Mouse (Mus musculus): Measurements from ENCODE around the gene Arhgap22. TPM values are rescaled to one million over a fixed set of nuclear protein-coding genes. Genes with fewer than 3 reads are reported as not detected.
A peak's percentile ranks its signal among the peaks of the same experiment; 100 is the strongest.

The Arhgap22 gene
- polyA plus RNA-seq, 1 experiment from 2014 or later = 14.0 TPM

DNA sequence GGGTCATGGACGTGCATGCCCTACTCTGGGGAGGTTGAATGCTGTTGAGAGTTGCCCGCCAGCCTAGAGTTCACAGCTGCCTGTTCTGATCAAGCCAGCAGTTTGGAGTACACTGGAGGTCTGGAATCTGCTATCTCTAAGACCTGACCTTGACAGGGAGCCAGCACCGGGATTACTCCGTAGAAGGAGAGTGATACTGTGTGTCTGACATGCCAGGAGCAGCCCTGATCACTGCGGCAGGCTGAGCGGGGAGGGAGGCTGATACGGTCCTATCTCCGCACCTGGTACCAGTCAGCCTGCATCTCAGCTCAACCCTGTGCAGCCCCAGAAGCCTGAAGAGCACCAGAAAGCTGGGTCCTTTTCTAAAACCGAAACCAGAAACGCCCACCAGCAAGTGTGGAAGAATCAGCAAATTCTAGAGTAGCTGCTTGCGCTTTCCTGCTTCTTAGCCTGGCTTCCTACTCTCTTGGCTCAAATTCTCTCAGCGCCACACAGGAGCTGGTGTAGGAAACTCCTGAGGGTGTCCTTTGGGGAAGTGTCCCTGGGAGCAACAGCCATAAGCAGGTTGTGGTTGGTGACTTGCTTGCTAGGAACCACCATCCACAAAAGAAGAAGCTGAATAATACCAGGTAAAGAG, 91.9 kb downstream of the Arhgap22 start:
- WGBS = 55% methylated on average over 12 of the region's 12 CpGs
- no peak overlapping the region for H3K4me3 ChIP-seq (ENCODE audit: low read depth, low read length)

GRCm38 (mm10) chr14:33310719-33311118, 96.9 kb downstream of the Arhgap22 start:
- Histone ChIP-seq H3K27me3 (replicated peaks; ENCODE audit: control insufficient read depth, insufficient read depth, low read length) (0 out of 2 replicates have a peak, but pooled peaks cover 2% of the 10 kb centered on the region), H3K36me3 (ENCODE audit: control insufficient read depth, insufficient read depth, low read length) (no peaks in the 10 kb centered on the region), H3K4me3 (ENCODE audit: low read depth, low read length) (no peak overlapping the region), H3K4me2 (no peak overlapping the region), H3K4me1 (replicated peaks; ENCODE audit: control insufficient read depth, insufficient read depth, low read length) (no peaks in the 10 kb centered on the region; the same call in 1 of the 2 replicates), H3K9ac (ENCODE audit: low read depth, low read length) (no peak overlapping the region), H3K27ac (ENCODE audit: low read depth, low read length) (no peak overlapping the region), H3K9me3 (ENCODE audit: control insufficient read depth, low read length) (no peaks in the 10 kb centered on the region)
- 48% methylated on average over 4 of the region's 4 CpGs for WGBS
- DNase-seq (ENCODE audit: low spot score) (no peak), ATAC-seq (replicated peaks; ENCODE audit: low FRiP score) (no peak)

More for the DNA sequence above, 91.9 kb downstream of the Arhgap22 start:
- Histone ChIP-seq H3K9me3 (ENCODE audit: control insufficient read depth, low read length) (no peaks in the 10 kb centered on the region), H3K27me3 (replicated peaks; ENCODE audit: control insufficient read depth, insufficient read depth, low read length) (no peaks in the 10 kb centered on the region), H3K4me1 (replicated peaks; ENCODE audit: control insufficient read depth, insufficient read depth, low read length) (0 out of 2 replicates have a peak, but pooled peaks cover 2% of the 10 kb centered on the region), H3K4me2 (no peak overlapping the region), H3K27ac (ENCODE audit: low read depth, low read length) (no peak overlapping the region; the same call in 1 of the 2 replicates), H3K36me3 (ENCODE audit: control insufficient read depth, insufficient read depth, low read length) (no peaks in the 10 kb centered on the region), H3K9ac (ENCODE audit: low read depth, low read length) (no peak overlapping the region)
- ATAC-seq (replicated peaks; ENCODE audit: low FRiP score) (no peak), DNase-seq (ENCODE audit: low spot score) (no peak)

- Histone ChIP-seq H3K9me3 (ENCODE audit: control insufficient read depth, low read length) (no peaks in the 10 kb centered on the region), H3K4me1 (replicated peaks; ENCODE audit: control insufficient read depth, insufficient read depth, low read length) (no peaks in the 10 kb centered on the region; the same call in 1 of the 2 replicates), H3K9ac (ENCODE audit: low read depth, low read length) (no peak overlapping the region), H3K4me2 (no peak overlapping the region), H3K27ac (ENCODE audit: low read depth, low read length) (no peak overlapping the region), H3K4me3 (ENCODE audit: low read depth, low read length) (no peak overlapping the region), H3K27me3 (replicated peaks; ENCODE audit: control insufficient read depth, insufficient read depth, low read length) (peaks cover 2% of the 10 kb centered on the region; the same call in 1 of the 2 replicates), H3K36me3 (ENCODE audit: control insufficient read depth, insufficient read depth, low read length) (no peaks in the 10 kb centered on the region)
- ATAC-seq (replicated peaks; ENCODE audit: low FRiP score) (no peak), DNase-seq (ENCODE audit: low spot score) (no peak)
- WGBS = 61% methylated on average over 4 of the region's 4 CpGs
Measured at GRCm38 (mm10) chr14:33312309-33312708, 98.5 kb downstream of the Arhgap22 start.

GRCm38 (mm10) chr14:33313624-33314023, 99.8 kb downstream of the Arhgap22 start:
- Histone ChIP-seq H3K9me3 (ENCODE audit: control insufficient read depth, low read length) (no peaks in the 10 kb centered on the region), H3K36me3 (ENCODE audit: control insufficient read depth, insufficient read depth, low read length) (no peaks in the 10 kb centered on the region), H3K27me3 (replicated peaks; ENCODE audit: control insufficient read depth, insufficient read depth, low read length) (peaks cover 2% of the 10 kb centered on the region; the same call in 1 of the 2 replicates), H3K4me1 (replicated peaks; ENCODE audit: control insufficient read depth, insufficient read depth, low read length) (no peaks in the 10 kb centered on the region; the same call in 1 of the 2 replicates), H3K9ac (ENCODE audit: low read depth, low read length) (no peak overlapping the region), H3K4me3 (ENCODE audit: low read depth, low read length) (no peak overlapping the region), H3K4me2 (no peak overlapping the region), H3K27ac (ENCODE audit: low read depth, low read length) (no peak overlapping the region)
- DNase-seq (ENCODE audit: low spot score) (no peak), ATAC-seq (replicated peaks; ENCODE audit: low FRiP score) (0 out of 2 replicates have a peak, but pooled peaks have one; percentile 41)
- WGBS = 1% methylated on average over 4 of the region's 4 CpGs

- peaks cover 3% of the 10 kb centered on the region for H3K27me3 ChIP-seq (replicated peaks; ENCODE audit: control insufficient read depth, insufficient read depth, low read length)
- no peak overlapping the region for H3K4me2 ChIP-seq
- H3K9ac ChIP-seq (ENCODE audit: low read depth, low read length) = no peak overlapping the region
- H3K9me3 ChIP-seq (ENCODE audit: control insufficient read depth, low read length) = no peaks in the 10 kb centered on the region
- WGBS = 37% methylated on average over 7 of the region's 7 CpGs
- no peak overlapping the region for H3K4me3 ChIP-seq (ENCODE audit: low read depth, low read length)
- H3K36me3 ChIP-seq (ENCODE audit: control insufficient read depth, insufficient read depth, low read length) = no peaks in the 10 kb centered on the region
- no peaks in the 10 kb centered on the region; the same call in 1 of the 2 replicates for H3K4me1 ChIP-seq (replicated peaks; ENCODE audit: control insufficient read depth, insufficient read depth, low read length)
- DNase-seq (ENCODE audit: low spot score) = no peak
- no peak for ATAC-seq (replicated peaks; ENCODE audit: low FRiP score)
- no peak overlapping the region for H3K27ac ChIP-seq (ENCODE audit: low read depth, low read length)
Measured at GRCm38 (mm10) chr14:33314160-33314559, 100.3 kb downstream of the Arhgap22 start.

GRCm38 (mm10) chr14:33315111-33315510, 101.3 kb downstream of the Arhgap22 start:
- ATAC-seq (replicated peaks; ENCODE audit: low FRiP score) (no peak), DNase-seq (ENCODE audit: low spot score) (no peak)
- Histone ChIP-seq H3K4me3 (ENCODE audit: low read depth, low read length) (no peak overlapping the region), H3K36me3 (ENCODE audit: control insufficient read depth, insufficient read depth, low read length) (no peaks in the 10 kb centered on the region), H3K9ac (ENCODE audit: low read depth, low read length) (no peak overlapping the region), H3K27me3 (replicated peaks; ENCODE audit: control insufficient read depth, insufficient read depth, low read length) (peaks cover 12% of the 10 kb centered on the region), H3K4me1 (replicated peaks; ENCODE audit: control insufficient read depth, insufficient read depth, low read length) (no peaks in the 10 kb centered on the region; the same call in 1 of the 2 replicates), H3K9me3 (ENCODE audit: control insufficient read depth, low read length) (no peaks in the 10 kb centered on the region), H3K27ac (ENCODE audit: low read depth, low read length) (no peak overlapping the region), H3K4me2 (no peak overlapping the region)
- 70% methylated on average over 5 of the region's 5 CpGs for WGBS

GRCm38 (mm10) chr14:33315771-33316170, 101.9 kb downstream of the Arhgap22 start:
- Histone ChIP-seq H3K27ac (ENCODE audit: low read depth, low read length) (no peak overlapping the region), H3K9ac (ENCODE audit: low read depth, low read length) (no peak overlapping the region), H3K27me3 (replicated peaks; ENCODE audit: control insufficient read depth, insufficient read depth, low read length) (peaks cover 19% of the 10 kb centered on the region), H3K4me3 (ENCODE audit: low read depth, low read length) (no peak overlapping the region), H3K9me3 (ENCODE audit: control insufficient read depth, low read length) (no peaks in the 10 kb centered on the region), H3K4me2 (no peak overlapping the region), H3K36me3 (ENCODE audit: control insufficient read depth, insufficient read depth, low read length) (no peaks in the 10 kb centered on the region), H3K4me1 (replicated peaks; ENCODE audit: control insufficient read depth, insufficient read depth, low read length) (no peaks in the 10 kb centered on the region; the same call in 1 of the 2 replicates)
- DNase-seq (ENCODE audit: low spot score) (no peak), ATAC-seq (replicated peaks; ENCODE audit: low FRiP score) (no peak)
- WGBS = 63% methylated on average over 4 of the region's 4 CpGs

DNA sequence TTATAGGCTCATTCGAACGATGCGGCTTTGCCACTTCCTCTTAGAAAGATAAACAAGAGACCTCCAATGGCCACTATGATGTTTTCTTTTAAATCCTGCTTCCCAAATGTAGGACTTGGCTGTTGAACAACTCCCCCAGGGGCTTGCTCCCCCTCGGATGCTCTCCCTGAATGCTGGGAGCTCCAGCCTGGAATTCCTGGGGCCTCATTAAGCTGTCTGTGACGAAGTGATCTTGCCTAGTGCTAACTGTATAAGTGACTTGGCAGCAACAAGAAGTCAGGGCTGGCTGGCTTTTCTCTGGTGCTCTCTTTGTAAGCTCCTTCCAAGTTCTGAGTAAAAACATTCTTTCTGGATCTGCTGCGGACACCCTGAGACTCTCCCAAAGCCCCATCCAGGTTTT, 104.1 kb downstream of the Arhgap22 start:
- 47% methylated on average over 6 of the region's 6 CpGs for whole genome bisulfite sequencing
- Histone ChIP-seq H3K9ac (ENCODE audit: low read depth, low read length) (no peak overlapping the region), H3K4me1 (replicated peaks; ENCODE audit: control insufficient read depth, insufficient read depth, low read length) (no peaks in the 10 kb centered on the region; the same call in none of the 2 replicates), H3K36me3 (ENCODE audit: control insufficient read depth, insufficient read depth, low read length) (no peaks in the 10 kb centered on the region), H3K27ac (ENCODE audit: low read depth, low read length) (no peak overlapping the region), H3K4me2 (no peak overlapping the region), H3K9me3 (ENCODE audit: control insufficient read depth, low read length) (no peaks in the 10 kb centered on the region), H3K27me3 (replicated peaks; ENCODE audit: control insufficient read depth, insufficient read depth, low read length) (peaks cover 26% of the 10 kb centered on the region), H3K4me3 (ENCODE audit: low read depth, low read length) (no peak overlapping the region)
- DNase-seq (ENCODE audit: low spot score) (no peak), ATAC-seq (replicated peaks; ENCODE audit: low FRiP score) (no peak)
